Mouse (Mus musculus) lung, embryonic 15.5 days (tissue): ENCODE measurements around the gene Fam19a3. TPM values are rescaled to one million over a fixed set of nuclear protein-coding genes. Genes with fewer than 3 reads are reported as not detected.
"Not testable (repeated sequence)": the region's sequence is repeated elsewhere in the genome, so short reads cannot be mapped to it uniquely, and the experiment has no call there.

Experiments
- ATAC-seq: fragments of 200-750 bp; cut with Nextera tagmentation; 2 replicates; pipeline ENCODE4 v1.8.0; 2017; ENCODE audit warnings: moderate number of reproducible peaks, borderline replicate concordance; ENCODE audit not compliant: low FRiP score, low TSS enrichment; ENCODE audit errors: extremely low read depth
- H3K27ac ChIP-seq: fragments of 300-500 bp; sonication (generic); 2 replicates; pipeline ENCODE4 v1.5.1; 2015; ENCODE audit warnings: moderate library complexity, mild to moderate bottlenecking, inconsistent platforms
- H3K27me3 ChIP-seq: fragments of 300-500 bp; sonication (generic); 2 replicates; pipeline ENCODE4 v1.6.1; 2015; ENCODE audit warnings: inconsistent platforms
- H3K36me3 ChIP-seq: fragments of 300-500 bp; sonication (generic); 2 replicates; pipeline ENCODE4 v1.6.1; 2015; ENCODE audit warnings: inconsistent platforms
- H3K4me1 ChIP-seq: fragments of 300-500 bp; sonication (generic); 2 replicates; pipeline ENCODE4 v1.6.1; 2015; ENCODE audit warnings: inconsistent platforms
- H3K4me2 ChIP-seq: fragments of 300-500 bp; sonication (generic); 2 replicates; pipeline ENCODE4 v1.6.1; 2015; ENCODE audit warnings: inconsistent platforms, mild to moderate bottlenecking, moderate library complexity
- H3K4me3 ChIP-seq: fragments of 300-500 bp; sonication (generic); 2 replicates; pipeline ENCODE4 v1.5.1; 2015; ENCODE audit warnings: mild to moderate bottlenecking, inconsistent platforms
- H3K9ac ChIP-seq: fragments of 300-500 bp; sonication (generic); 2 replicates; pipeline ENCODE4 v1.6.1; 2015; ENCODE audit warnings: inconsistent platforms
- H3K9me3 ChIP-seq: fragments of 300-500 bp; sonication (generic); 2 replicates; pipeline ENCODE4 v1.6.1; 2016; ENCODE audit warnings: inconsistent platforms
- WGBS: fragments of 180-500 bp; shearing (Covaris S2); methylation state at CpG from one replicate; pipeline ENCODE4 v1.1.7; 2015; 5-methylcytosine and 5-hydroxymethylcytosine counted together
- polyA plus RNA-seq: library from polyadenylated mRNA; unstranded; fragments of >200 nt; fragmentation: Nextera tagmentation; extraction: Ambion mirVana; gene quantifications from 2 replicates; pipeline ENCODE4 v1.2.1, GENCODE M21; 2015

The Fam19a3 gene
- polyA plus RNA-seq, 1 experiment from 2014 or later = 0.17 TPM

GRCm38 (mm10) chr3:104752845-104753244, 28.8 kb downstream of the Fam19a3 start:
- 10% methylated on average over 24 of the region's 25 CpGs for WGBS
- H3K4me3 ChIP-seq = not testable (repeated sequence)
- 0 out of 2 replicates have a peak overlapping the region, but pooled peaks have one; percentile 10 for H3K4me2 ChIP-seq

GRCm38 (mm10) chr3:104743864-104744263, 37.8 kb downstream of the Fam19a3 start:
- no peak overlapping the region for H3K4me2 ChIP-seq
- no peaks in the 10 kb centered on the region for H3K27me3 ChIP-seq
- no peaks in the 10 kb centered on the region for H3K9me3 ChIP-seq
- H3K36me3 ChIP-seq = no peaks in the 10 kb centered on the region
- no peak overlapping the region for H3K4me3 ChIP-seq
- no peak overlapping the region for H3K9ac ChIP-seq
- no peaks in the 10 kb centered on the region for H3K4me1 ChIP-seq
- ATAC-seq = no peak
- H3K27ac ChIP-seq = no peak overlapping the region
- 76% methylated on average over 1 of the region's 1 CpGs for WGBS

More at GRCm38 (mm10) chr3:104752845-104753244, 28.8 kb downstream of the Fam19a3 start:
- not testable (repeated sequence) for ATAC-seq, H3K9ac ChIP-seq, H3K36me3 ChIP-seq, H3K27ac ChIP-seq, H3K27me3 ChIP-seq, H3K9me3 ChIP-seq, H3K4me1 ChIP-seq

- 35% methylated on average over 1 of the region's 1 CpGs for WGBS
- Histone ChIP-seq H3K36me3 (no peaks in the 10 kb centered on the region), H3K4me1 (no peaks in the 10 kb centered on the region), H3K4me3 (no peak overlapping the region), H3K27me3 (no peaks in the 10 kb centered on the region), H3K9me3 (no peaks in the 10 kb centered on the region), H3K27ac (no peak overlapping the region), H3K9ac (no peak overlapping the region), H3K4me2 (no peak overlapping the region)
- ATAC-seq = no peak
These were observed 38.5 kb downstream of the Fam19a3 start for GRCm38 (mm10) chr3:104743161-104743560.

- Histone ChIP-seq H3K9ac (no peak overlapping the region), H3K4me3 (no peak overlapping the region), H3K9me3 (no peaks in the 10 kb centered on the region), H3K27me3 (no peaks in the 10 kb centered on the region), H3K36me3 (no peaks in the 10 kb centered on the region), H3K4me2 (no peak overlapping the region), H3K4me1 (no peaks in the 10 kb centered on the region), H3K27ac (no peak overlapping the region)
- 83% methylated on average over 3 of the region's 3 CpGs for WGBS
- ATAC-seq = no peak
These were observed 39.7 kb downstream of the Fam19a3 start for GRCm38 (mm10) chr3:104741954-104742353.

- H3K27ac ChIP-seq = no peak overlapping the region
- no peaks in the 10 kb centered on the region for H3K27me3 ChIP-seq
- 54% methylated on average over 7 of the region's 7 CpGs for WGBS
- H3K9me3 ChIP-seq = no peaks in the 10 kb centered on the region
- no peak overlapping the region for H3K9ac ChIP-seq
- no peak for ATAC-seq
- H3K4me1 ChIP-seq = no peaks in the 10 kb centered on the region
- H3K36me3 ChIP-seq = no peaks in the 10 kb centered on the region
- no peak overlapping the region for H3K4me3 ChIP-seq
- no peak overlapping the region for H3K4me2 ChIP-seq
These were observed 47.0 kb downstream of the Fam19a3 start for GRCm38 (mm10) chr3:104734654-104735053.

- Histone ChIP-seq H3K36me3 (no peaks in the 10 kb centered on the region), H3K27me3 (no peaks in the 10 kb centered on the region), H3K4me2 (no peak overlapping the region), H3K9ac (no peak overlapping the region), H3K4me3 (no peak overlapping the region), H3K9me3 (no peaks in the 10 kb centered on the region), H3K4me1 (no peaks in the 10 kb centered on the region), H3K27ac (no peak overlapping the region)
- WGBS = 60% methylated on average over 3 of the region's 3 CpGs
- ATAC-seq = no peak
These were observed 48.7 kb downstream of the Fam19a3 start for GRCm38 (mm10) chr3:104732907-104733306.

- no peak overlapping the region for H3K4me2 ChIP-seq
- no peaks in the 10 kb centered on the region for H3K36me3 ChIP-seq
- no peaks in the 10 kb centered on the region for H3K4me1 ChIP-seq
- no peaks in the 10 kb centered on the region for H3K27me3 ChIP-seq
- no peak for ATAC-seq
- H3K4me3 ChIP-seq = no peak overlapping the region
- WGBS = 66% methylated on average over 6 of the region's 6 CpGs
- no peak overlapping the region for H3K9ac ChIP-seq
- H3K9me3 ChIP-seq = no peaks in the 10 kb centered on the region
- H3K27ac ChIP-seq = no peak overlapping the region
These were observed 52.3 kb downstream of the Fam19a3 start for GRCm38 (mm10) chr3:104729270-104729839.

Other genes with a start within 250 kb of the Fam19a3 start
- 29.1 and 29.5 TPM in 2 replicates for gene Slc16a1, start 143.2 kb downstream of the Fam19a3 start, polyA plus RNA-seq
- 3.4 and 6.0 TPM in 2 replicates for gene Ppm1j, start 784 bp downstream of the Fam19a3 start, polyA plus RNA-seq
- gene Rhoc, start 6.5 kb upstream of the Fam19a3 start, polyA plus RNA-seq = 151 and 154 TPM in 2 replicates
- gene Mov10, start 36.7 kb upstream of the Fam19a3 start, polyA plus RNA-seq = 62.1 and 65.0 TPM in 2 replicates
- gene St7l, start 82.2 kb upstream of the Fam19a3 start, polyA plus RNA-seq = 34.3 and 35.8 TPM in 2 replicates
- gene Capza1, start 82.7 kb upstream of the Fam19a3 start, polyA plus RNA-seq = 209 and 222 TPM in 2 replicates
- gene Wnt2b, start 180.1 kb upstream of the Fam19a3 start, polyA plus RNA-seq = 2.0 and 2.4 TPM in 2 replicates